Mouse (Mus musculus) C2C12 (cell line): ENCODE results near the gene Bbof1. TPM values are rescaled to one million over a fixed set of nuclear protein-coding genes. Genes with fewer than 3 reads are reported as not detected.
A peak's percentile ranks its signal among the peaks of the same experiment; 100 is the strongest.

Experiments
- H3K27me3 ChIP-seq: one replicate; pipeline ENCODE4 v1.6.1; 2011; ENCODE audit not compliant: control insufficient read depth, insufficient read depth, insufficient read length
- H3K36me3 ChIP-seq: one replicate; pipeline ENCODE4 v1.6.1; 2011; ENCODE audit not compliant: control insufficient read depth, insufficient read depth
- H3K4me3 ChIP-seq: one replicate; pipeline ENCODE4 v1.5.1; 2011; ENCODE audit warnings: mild to moderate bottlenecking, control low read depth; ENCODE audit not compliant: poor library complexity, insufficient read depth, severe bottlenecking
- H3K79me2 ChIP-seq: one replicate; pipeline ENCODE4 v1.6.1; 2011; ENCODE audit not compliant: control insufficient read depth, insufficient read depth
- H3K79me3 ChIP-seq: one replicate; pipeline ENCODE4 v1.6.1; 2011; ENCODE audit warnings: low read depth, control low read depth
- H3ac ChIP-seq: one replicate; pipeline ENCODE3; 2011; ENCODE audit warnings: low read depth; ENCODE audit not compliant: control insufficient read depth, insufficient read length
- CEBPB ChIP-seq: IDR thresholded peaks from one replicate; pipeline ENCODE4 v1.6.1; 2011; ENCODE audit warnings: low read depth, mild to moderate bottlenecking, control low read depth, moderate library complexity
- CTCF ChIP-seq: IDR thresholded peaks from one replicate; pipeline ENCODE4 v1.5.1; 2011; ENCODE audit not compliant: control insufficient read depth, insufficient read depth, insufficient read length
- FOSL1 ChIP-seq: IDR thresholded peaks from one replicate; pipeline ENCODE4 v1.8.0; 2011; ENCODE audit warnings: mild to moderate bottlenecking, low read length; ENCODE audit not compliant: poor library complexity, insufficient read depth, severe bottlenecking
- MAX ChIP-seq: IDR thresholded peaks from one replicate; pipeline ENCODE4 v1.6.1; 2011; ENCODE audit warnings: mild to moderate bottlenecking, control low read depth
- MYOD1 ChIP-seq: IDR thresholded peaks from one replicate; pipeline ENCODE4 v1.6.1; 2011; ENCODE audit warnings: low read depth; ENCODE audit not compliant: control insufficient read depth, insufficient read length
- MYOG ChIP-seq: IDR thresholded peaks from one replicate; pipeline ENCODE4 v1.6.1; 2011; ENCODE audit not compliant: control insufficient read depth, insufficient read length; ENCODE audit errors: extremely low read depth
- USF1 ChIP-seq: IDR thresholded peaks from one replicate; pipeline ENCODE4 v1.6.1; 2011; ENCODE audit warnings: low read depth, mild to moderate bottlenecking, control low read depth, moderate library complexity
- polyA plus RNA-seq: library from polyadenylated mRNA; unstranded; fragments of >200 nt; fragmentation: generic; extraction: Trizol; gene quantifications from one replicate; pipeline ENCODE4 v1.2.1, GENCODE M21; 2012; ENCODE audit warnings: missing spikeins

Bbof1 gene
- polyA plus RNA-seq, 1 experiment = 0.25 TPM

GRCm38 (mm10) chr12:84416834-84417604, 8.1 kb downstream of the Bbof1 start, which contains the start of gene Rnf113a2:
Rnf113a2 (plus strand) TSS chr12:84417196.
- Histone ChIP-seq H3K4me3 (peak within 1 kb of the TSS; percentile 26), H3ac (peak within 1 kb of the TSS; percentile 16), H3K27me3 (no peaks in the 10 kb centered on the region), H3K79me3 (no peaks in the 10 kb centered on the region), H3K36me3 (no peaks in the 10 kb centered on the region), H3K79me2 (no peaks in the 10 kb centered on the region)
- no peak for TF ChIP-seq CTCF
- no peak for TF ChIP-seq MYOD1
- no peak for TF ChIP-seq CEBPB
- TF ChIP-seq FOSL1 = no peak
- TF ChIP-seq MAX = peak; percentile 59

GRCm38 (mm10) chr12:84417605-84417922, 8.7 kb downstream of the Bbof1 start:
- Histone ChIP-seq H3K79me2 (no peaks in the 10 kb centered on the region), H3ac (no peak overlapping the region), H3K27me3 (no peaks in the 10 kb centered on the region), H3K36me3 (no peaks in the 10 kb centered on the region), H3K79me3 (no peaks in the 10 kb centered on the region), H3K4me3 (peak overlapping the region; percentile 26)
- no peak for TF ChIP-seq USF1
- no peak for TF ChIP-seq MAX
- TF ChIP-seq CEBPB = no peak
- no peak for TF ChIP-seq CTCF
- no peak for TF ChIP-seq FOSL1
- no peak for TF ChIP-seq MYOD1
- no peak for TF ChIP-seq MYOG

- Histone ChIP-seq H3K36me3 (no peaks in the 10 kb centered on the region), H3K79me2 (no peaks in the 10 kb centered on the region), H3K79me3 (no peaks in the 10 kb centered on the region), H3K27me3 (no peaks in the 10 kb centered on the region), H3ac (no peak overlapping the region), H3K4me3 (no peak overlapping the region)
- no peak for TF ChIP-seq CEBPB
- TF ChIP-seq MYOG = no peak
- no peak for TF ChIP-seq MYOD1
- TF ChIP-seq FOSL1 = no peak
- no peak for TF ChIP-seq MAX
- TF ChIP-seq CTCF = no peak
- no peak for TF ChIP-seq USF1
These were observed 15.1 kb downstream of the Bbof1 start for GRCm38 (mm10) chr12:84423990-84424389.

- H3K79me3 ChIP-seq = no peaks in the 10 kb centered on the region
- no peaks in the 10 kb centered on the region for H3K79me2 ChIP-seq
- H3K36me3 ChIP-seq = no peaks in the 10 kb centered on the region
- H3K27me3 ChIP-seq = no peaks in the 10 kb centered on the region
- H3K4me3 ChIP-seq = no peak overlapping the region
- TF ChIP-seq MYOD1 (no peak), MAX (no peak), CEBPB (no peak), FOSL1 (no peak), USF1 (no peak), MYOG (no peak), CTCF (no peak)
- no peak overlapping the region for H3ac ChIP-seq
These were observed 21.0 kb downstream of the Bbof1 start for GRCm38 (mm10) chr12:84429825-84430224.

- no peaks in the 10 kb centered on the region for H3K27me3 ChIP-seq
- no peaks in the 10 kb centered on the region for H3K79me2 ChIP-seq
- no peak overlapping the region for H3K4me3 ChIP-seq
- TF ChIP-seq CTCF (no peak), USF1 (no peak), MYOG (no peak), MAX (no peak), FOSL1 (no peak), MYOD1 (no peak), CEBPB (no peak)
- H3ac ChIP-seq = no peak overlapping the region
- no peaks in the 10 kb centered on the region for H3K36me3 ChIP-seq
- no peaks in the 10 kb centered on the region for H3K79me3 ChIP-seq
These were observed 29.8 kb downstream of the Bbof1 start for GRCm38 (mm10) chr12:84438697-84439096.

GRCm38 (mm10) chr12:84442526-84442925, 33.7 kb downstream of the Bbof1 start:
- H3K79me2 ChIP-seq = no peaks in the 10 kb centered on the region
- H3K27me3 ChIP-seq = peaks cover 13% of the 10 kb centered on the region
- H3ac ChIP-seq = no peak overlapping the region
- no peaks in the 10 kb centered on the region for H3K79me3 ChIP-seq
- TF ChIP-seq CTCF = no peak
- TF ChIP-seq MYOG = no peak
- no peak for TF ChIP-seq FOSL1
- TF ChIP-seq CEBPB = no peak
- TF ChIP-seq USF1 = no peak
- TF ChIP-seq MAX = no peak
- TF ChIP-seq MYOD1 = no peak
- no peak overlapping the region for H3K4me3 ChIP-seq
- no peaks in the 10 kb centered on the region for H3K36me3 ChIP-seq
